27 mouse cellular contexts compared by ENCODE assay signal in genomic region chr3:50976818-50977217, GRCm38 (mm10).
DNase-seq lines count a peak whose midpoint lies in the region; ATAC-seq and TF ChIP-seq lines count a peak whose summit lies in the region.
"Had no signal": no experiment of that assay in that cellular context is flagged by ENCODE, and none has a peak within 500 bp of the region (broad histone marks: within the 10 kb centered on the region; RNA-seq: fewer than 3 reads in every experiment).

No protein-coding gene starts in this region.

- no peak overlapping the region for H3K4me2 ChIP-seq in intestine, embryonic 14.5 days (ENCODE audit: low read length)
- H3K4me2 ChIP-seq in intestine, embryonic 15.5 days (replicated peaks): no peak overlapping the region
- no peak overlapping the region for H3K4me2 ChIP-seq in lung, embryonic 14.5 days
- H3K4me2 ChIP-seq in stomach, embryonic 16.5 days (ENCODE audit: low read depth, low read length): no peak overlapping the region
- H3K4me2 ChIP-seq: embryonic facial prominence, embryonic 13.5 days; forebrain, embryonic 15.5 days; heart, embryonic 13.5 days; hindbrain, embryonic 14.5 days; midbrain, embryonic 13.5 days had no signal

- H3K36me3 ChIP-seq in intestine, embryonic 14.5 days (ENCODE audit: control insufficient read depth, insufficient read depth, low read length): no peaks in the 10 kb centered on the region
- no peaks in the 10 kb centered on the region for H3K36me3 ChIP-seq in intestine, embryonic 15.5 days
- no peaks in the 10 kb centered on the region for H3K36me3 ChIP-seq in lung, embryonic 14.5 days (ENCODE audit: insufficient read depth)
- no peaks in the 10 kb centered on the region for H3K36me3 ChIP-seq in stomach, embryonic 16.5 days (ENCODE audit: control insufficient read depth, insufficient read depth, low read length)
- H3K36me3 ChIP-seq: embryonic facial prominence, embryonic 13.5 days; forebrain, embryonic 10.5 days; forebrain, embryonic 15.5 days; G1E; heart, embryonic 13.5 days; midbrain, embryonic 13.5 days had no signal

- 48% methylated on average over 6 of the region's 6 CpGs for WGBS in intestine, embryonic 14.5 days
- whole genome bisulfite sequencing in intestine, embryonic 15.5 days: 47% methylated on average over 6 of the region's 6 CpGs
- 45% methylated on average over 6 of the region's 6 CpGs for WGBS in lung, embryonic 14.5 days
- 65% methylated on average over 6 of the region's 6 CpGs for WGBS in stomach, embryonic 16.5 days

- no peak for ATAC-seq in intestine, embryonic 14.5 days (replicated peaks; ENCODE audit: low FRiP score, low TSS enrichment, low read depth)
- ATAC-seq in intestine, embryonic 15.5 days: no peak; the same call in 1 of the 2 replicates
- ATAC-seq in lung, embryonic 14.5 days (ENCODE audit: insufficient read depth): no peak
- peak; percentile 11; the same call in 1 of the 2 replicates for ATAC-seq in stomach, embryonic 16.5 days (ENCODE audit: insufficient read depth, low FRiP score)
- ATAC-seq: forebrain, embryonic 15.5 days; midbrain, embryonic 13.5 days had no signal

- 0 out of 2 replicates have a peak, but pooled peaks cover 4% of the 10 kb centered on the region for H3K4me1 ChIP-seq in intestine, embryonic 14.5 days (replicated peaks; ENCODE audit: control insufficient read depth, insufficient read depth, low read length)
- no peaks in the 10 kb centered on the region for H3K4me1 ChIP-seq in intestine, embryonic 15.5 days (replicated peaks)
- H3K4me1 ChIP-seq in lung, embryonic 14.5 days (ENCODE audit: insufficient read depth): 0 out of 2 replicates have a peak, but pooled peaks cover 6% of the 10 kb centered on the region
- 0 out of 2 replicates have a peak, but pooled peaks cover 6% of the 10 kb centered on the region for H3K4me1 ChIP-seq in stomach, embryonic 16.5 days (ENCODE audit: control insufficient read depth, insufficient read depth, low read length)
- H3K4me1 ChIP-seq: forebrain, embryonic 10.5 days; forebrain, embryonic 15.5 days; heart, embryonic 13.5 days had no signal

- DNase-seq in intestine, embryonic 14.5 days (ENCODE audit: low spot score): no peak
- peak; percentile 64 for DNase-seq in lung, embryonic 14.5 days
- DNase-seq in lung, postnatal 14 days: peak; percentile 23
- no peak for DNase-seq in left cerebral cortex, adult 11 months (ENCODE audit: low spot score)
- no peak for DNase-seq in cerebellum, adult 9-10 months
- DNase-seq: adrenal gland, postnatal 10 days; cerebellum, adult 11-12 months; cerebellum, postnatal 10 days; gastrocnemius, postnatal 36 days; heart, adult 2 months; heart, postnatal 10 days; kidney, adult 9 months; kidney, postnatal 10 days; layer of hippocampus, postnatal 36 days; liver; thymus, postnatal 25 days had no signal

- H3K9ac ChIP-seq in intestine, embryonic 14.5 days (ENCODE audit: low read length): no peak overlapping the region
- H3K9ac ChIP-seq in intestine, embryonic 15.5 days: no peak overlapping the region
- H3K9ac ChIP-seq in lung, embryonic 14.5 days: no peak overlapping the region
- H3K9ac ChIP-seq in stomach, embryonic 16.5 days (ENCODE audit: low read length): no peak overlapping the region
- H3K9ac ChIP-seq: embryonic facial prominence, embryonic 13.5 days; forebrain, embryonic 15.5 days; heart, embryonic 13.5 days; hindbrain, embryonic 14.5 days; liver, embryonic 14.5 days; midbrain, embryonic 13.5 days had no signal

- no peaks in the 10 kb centered on the region for H3K27me3 ChIP-seq in intestine, embryonic 14.5 days (replicated peaks; ENCODE audit: control insufficient read depth, insufficient read depth, low read length)
- H3K27me3 ChIP-seq in intestine, embryonic 15.5 days (replicated peaks): no peaks in the 10 kb centered on the region
- H3K27me3 ChIP-seq in lung, embryonic 14.5 days (ENCODE audit: insufficient read depth, low read length): no peaks in the 10 kb centered on the region
- H3K27me3 ChIP-seq in stomach, embryonic 16.5 days (ENCODE audit: control insufficient read depth, insufficient read depth, low read length): no peaks in the 10 kb centered on the region
- H3K27me3 ChIP-seq: embryonic facial prominence, embryonic 13.5 days; forebrain, embryonic 15.5 days; heart, embryonic 13.5 days; midbrain, embryonic 13.5 days had no signal

- H3K27ac ChIP-seq in intestine, embryonic 14.5 days (ENCODE audit: low read depth): peak overlapping the region; percentile 52
- H3K27ac ChIP-seq in intestine, embryonic 15.5 days: no peak overlapping the region
- no peak overlapping the region for H3K27ac ChIP-seq in lung, embryonic 14.5 days (ENCODE audit: low read depth)
- peak overlapping the region; percentile 43 for H3K27ac ChIP-seq in stomach, embryonic 16.5 days (ENCODE audit: low read length)
- H3K27ac ChIP-seq: embryonic facial prominence, embryonic 13.5 days; forebrain, embryonic 10.5 days; forebrain, embryonic 15.5 days; heart, adult 2 months; heart, embryonic 13.5 days; hindbrain, embryonic 14.5 days; liver, embryonic 14.5 days; macrophage; midbrain, embryonic 13.5 days had no signal

- TF ChIP-seq CTCF in lung, embryonic 14.5 days (IDR thresholded peaks at IDR 0.05; ENCODE audit: low read depth): no peak

- no peaks in the 10 kb centered on the region for H3K9me3 ChIP-seq in intestine, embryonic 14.5 days (ENCODE audit: control insufficient read depth, low read length)
- H3K9me3 ChIP-seq in intestine, embryonic 15.5 days: no peaks in the 10 kb centered on the region
- no peaks in the 10 kb centered on the region for H3K9me3 ChIP-seq in lung, embryonic 14.5 days (ENCODE audit: low read depth, low read length)
- no peaks in the 10 kb centered on the region for H3K9me3 ChIP-seq in stomach, embryonic 16.5 days (replicated peaks; ENCODE audit: control insufficient read depth, low read length)
- H3K9me3 ChIP-seq: embryonic facial prominence, embryonic 13.5 days; forebrain, embryonic 10.5 days; forebrain, embryonic 15.5 days; G1E; heart, embryonic 13.5 days; midbrain, embryonic 13.5 days had no signal

- no peak overlapping the region for H3K4me3 ChIP-seq in intestine, embryonic 14.5 days (ENCODE audit: low read depth, low read length)
- H3K4me3 ChIP-seq in intestine, embryonic 15.5 days (replicated peaks): no peak overlapping the region
- H3K4me3 ChIP-seq in lung, embryonic 14.5 days (ENCODE audit: low read depth, low read length): no peak overlapping the region
- no peak overlapping the region for H3K4me3 ChIP-seq in stomach, embryonic 16.5 days (replicated peaks; ENCODE audit: low read length)
- H3K4me3 ChIP-seq: embryonic facial prominence, embryonic 13.5 days; forebrain, embryonic 10.5 days; forebrain, embryonic 15.5 days; heart, adult 2 months; heart, embryonic 13.5 days; midbrain, embryonic 13.5 days had no signal

Comparison
In these comparisons a context has a peak if more than half of its experiments do, and no peak if none do; other contexts are left out.
1. H3K27ac ChIP-seq: peak in intestine, embryonic 14.5 days (single experiment) and stomach, embryonic 16.5 days (single experiment); none in intestine, embryonic 15.5 days (single experiment) and lung, embryonic 14.5 days (single experiment).
2. DNase-seq: peak in lung, embryonic 14.5 days (single experiment) and lung, postnatal 14 days (single experiment); none in intestine, embryonic 14.5 days (single experiment), left cerebral cortex, adult 11 months (single experiment) and cerebellum, adult 9-10 months (single experiment).